Comparison of ENCODE assay signal across 28 mouse cellular contexts in genomic region chr6:90472079-90472478, GRCm38 (mm10). TPM values are rescaled to one million over a fixed set of nuclear protein-coding genes. Genes with fewer than 3 reads are reported as not detected.
A peak's percentile ranks its signal among the peaks of the same experiment; 100 is the strongest.
DNase-seq lines count a peak whose midpoint lies in the region; ATAC-seq and TF ChIP-seq lines count a peak whose summit lies in the region.
"Had no signal": no experiment of that assay in that cellular context is flagged by ENCODE, and none has a peak within 500 bp of the region (broad histone marks: within the 10 kb centered on the region; RNA-seq: fewer than 3 reads in every experiment).

No protein-coding gene starts in this region.

- no peak for TF ChIP-seq CTCF in layer of hippocampus, adult 2 months (conservative IDR thresholded peaks at IDR 0.05)
- no peak for TF ChIP-seq CTCF in lung, postnatal 0 days (IDR thresholded peaks at IDR 0.05)

- peak; percentile 92 for DNase-seq in heart, adult 11 months
- DNase-seq in heart, postnatal 25 days (ENCODE audit: low spot score) = no peak
- no peak for DNase-seq in layer of hippocampus, adult 2 months (ENCODE audit: low spot score in 2 of 2)
- no peak for DNase-seq in layer of hippocampus, postnatal 14 days (ENCODE audit: low spot score in 2 of 2)
- DNase-seq in lung, postnatal 0 days (ENCODE audit: low spot score) = no peak
- no peak for DNase-seq in lung, postnatal 14 days
- DNase-seq: adrenal gland, postnatal 25 days; B cell, adult 2 months; cerebellum, adult 11-12 months; cerebellum, postnatal 10 days; kidney, postnatal 10 days; layer of hippocampus, adult 9-11 months; retina, postnatal 1 day; right cerebral cortex, postnatal 14 days; thymus, adult 18-20 months; thymus, postnatal 25 days had no signal

- H3K4me2 ChIP-seq in lung, postnatal 0 days (replicated peaks; ENCODE audit: low read depth, low read length) = no peak overlapping the region
- H3K4me2 ChIP-seq: embryonic facial prominence, embryonic 13.5 days; forebrain, embryonic 15.5 days; heart, embryonic 12.5 days; hindbrain, embryonic 12.5 days; midbrain, embryonic 13.5 days; neural tube, embryonic 15.5 days; stomach, embryonic 15.5 days had no signal

- H3K9ac ChIP-seq in lung, postnatal 0 days (replicated peaks; ENCODE audit: low read depth) = no peak overlapping the region
- H3K9ac ChIP-seq: forebrain, embryonic 15.5 days; heart, embryonic 12.5 days; hindbrain, embryonic 12.5 days; midbrain, embryonic 13.5 days; neural tube, embryonic 15.5 days; stomach, embryonic 15.5 days had no signal

- peaks cover 23% of the 10 kb centered on the region; the same call in 1 of the 2 replicates for H3K4me1 ChIP-seq in lung, postnatal 0 days (ENCODE audit: insufficient read depth, low read depth, low read length)

- 0 out of 2 replicates have a peak, but pooled peaks cover 16% of the 10 kb centered on the region for H3K36me3 ChIP-seq in lung, postnatal 0 days (ENCODE audit: insufficient read depth, low read length)
- H3K36me3 ChIP-seq: embryonic facial prominence, embryonic 13.5 days; forebrain, embryonic 15.5 days; hindbrain, embryonic 12.5 days; neural tube, embryonic 15.5 days; stomach, embryonic 15.5 days had no signal

- 64% methylated on average over 4 of the region's 4 CpGs for WGBS in lung, postnatal 0 days

- H3K9me3 ChIP-seq in lung, postnatal 0 days (ENCODE audit: low read length) = no peaks in the 10 kb centered on the region
- H3K9me3 ChIP-seq: embryonic facial prominence, embryonic 13.5 days; forebrain, embryonic 10.5 days; forebrain, embryonic 15.5 days; heart, embryonic 12.5 days; hindbrain, embryonic 12.5 days; midbrain, embryonic 13.5 days; neural tube, embryonic 15.5 days; stomach, embryonic 15.5 days had no signal

- H3K27ac ChIP-seq in layer of hippocampus, adult 2 months = peak overlapping the region; percentile 81
- peak overlapping the region; percentile 89 for H3K27ac ChIP-seq in lung, postnatal 0 days (ENCODE audit: low read length)
- H3K27ac ChIP-seq: forebrain, embryonic 15.5 days; hindbrain, embryonic 12.5 days; macrophage; midbrain, embryonic 13.5 days had no signal

- no peak for TF ChIP-seq EP300 in lung, postnatal 0 days (IDR thresholded peaks at IDR 0.05)

- no peak for ATAC-seq in lung, postnatal 0 days
- ATAC-seq: forebrain, embryonic 15.5 days; intestine, postnatal 0 days; midbrain, embryonic 13.5 days had no signal

- no peaks in the 10 kb centered on the region for H3K27me3 ChIP-seq in lung, postnatal 0 days (replicated peaks; ENCODE audit: insufficient read depth, low read length)
- H3K27me3 ChIP-seq: embryonic facial prominence, embryonic 13.5 days; forebrain, embryonic 15.5 days; heart, embryonic 12.5 days; hindbrain, embryonic 12.5 days; midbrain, embryonic 13.5 days; neural tube, embryonic 15.5 days; stomach, embryonic 15.5 days had no signal

- H3K4me3 ChIP-seq in layer of hippocampus, adult 2 months = no peak overlapping the region
- no peak overlapping the region for H3K4me3 ChIP-seq in lung, postnatal 0 days (ENCODE audit: low read depth, low read length)
- H3K4me3 ChIP-seq: embryonic facial prominence, embryonic 13.5 days; forebrain, embryonic 10.5 days; forebrain, embryonic 15.5 days; heart, embryonic 12.5 days; hindbrain, embryonic 12.5 days; midbrain, embryonic 13.5 days; neural tube, embryonic 15.5 days; stomach, embryonic 15.5 days had no signal

- intact Hi-C loops in heart, postnatal 25 days (cut with DNase I) = no loop called here

RNA-seq across cellular contexts. Expression of gene Klf15, which starts 9.7 kb away (rescaled TPM):
- total RNA-seq in heart, postnatal 25 days (2021) = 10 to 100 TPM; 45.1 to 56.9 TPM
- total RNA-seq in layer of hippocampus, adult 2 months (2021) = 10 to 100 TPM; 29.9 to 33.8 TPM
- 10 to 100 TPM; 25.5 to 28.5 TPM for total RNA-seq in layer of hippocampus, postnatal 14 days (2021)
- polyA plus RNA-seq in lung, postnatal 0 days (2015; fragmentation: Nextera tagmentation; extraction: Ambion mirVana) = 20.0 and 41.4 TPM in 2 replicates
- total RNA-seq: common myeloid progenitor, adult 5-6 weeks; megakaryocyte-erythroid progenitor cell, adult 5-6 weeks had no signal

RNA-seq across cellular contexts. Expression of gene Aldh1l1, which starts 14.1 kb away (rescaled TPM):
- total RNA-seq in heart, postnatal 25 days (2021) = 1 to 10 TPM; 1.5 to 2.3 TPM
- total RNA-seq in layer of hippocampus, adult 2 months (2021) = 10 to 100 TPM; 39.3 to 45.2 TPM
- 10 to 100 TPM; 42.9 to 45.0 TPM for total RNA-seq in layer of hippocampus, postnatal 14 days (2021)
- 4.8 and 5.7 TPM in 2 replicates for polyA plus RNA-seq in lung, postnatal 0 days (2015; fragmentation: Nextera tagmentation; extraction: Ambion mirVana)

RNA-seq across cellular contexts. Expression of gene Cfap100, which starts 43.5 kb away (rescaled TPM):
- total RNA-seq in heart, postnatal 25 days (2021) = under 1 TPM in 1 of 2 experiments, not detected in 1; 0.67 TPM
- total RNA-seq in layer of hippocampus, adult 2 months (2021) = 10 to 100 TPM; 16.3 to 18.7 TPM
- 10 to 100 TPM in 1 of 2 experiments, 1 to 10 TPM in 1; 9.8 to 10.4 TPM for total RNA-seq in layer of hippocampus, postnatal 14 days (2021)
- 3.9 and 5.2 TPM in 2 replicates for polyA plus RNA-seq in lung, postnatal 0 days (2015; fragmentation: Nextera tagmentation; extraction: Ambion mirVana)
- total RNA-seq: common myeloid progenitor, adult 5-6 weeks; megakaryocyte-erythroid progenitor cell, adult 5-6 weeks had no signal
- polyA plus RNA-seq: intestine, postnatal 0 days; macrophage had no signal

Comparison
In these comparisons a context has a peak if more than half of its experiments do, and no peak if none do; other contexts are left out.
1. RNA of gene Aldh1l1, which starts 14.1 kb away (total RNA-seq): 39.3 to 45.2 TPM in layer of hippocampus, adult 2 months and 42.9 to 45.0 TPM in layer of hippocampus, postnatal 14 days; 1.5 to 2.3 TPM in heart, postnatal 25 days; every median in the first group is over 10 times any median in the second.
2. RNA of gene Cfap100, which starts 43.5 kb away (total RNA-seq): 16.3 to 18.7 TPM in layer of hippocampus, adult 2 months and 9.8 to 10.4 TPM in layer of hippocampus, postnatal 14 days; 0.67 TPM in heart, postnatal 25 days; every median in the first group is over 4 times any median in the second.